Mouse (Mus musculus): Measurements from ENCODE around the gene S100a8. TPM values are rescaled to one million over a fixed set of nuclear protein-coding genes. Genes with fewer than 3 reads are reported as not detected.

Gene S100a8
- polyA plus RNA-seq, 1 experiment from 2014 or later: 5.3 TPM

DNA sequence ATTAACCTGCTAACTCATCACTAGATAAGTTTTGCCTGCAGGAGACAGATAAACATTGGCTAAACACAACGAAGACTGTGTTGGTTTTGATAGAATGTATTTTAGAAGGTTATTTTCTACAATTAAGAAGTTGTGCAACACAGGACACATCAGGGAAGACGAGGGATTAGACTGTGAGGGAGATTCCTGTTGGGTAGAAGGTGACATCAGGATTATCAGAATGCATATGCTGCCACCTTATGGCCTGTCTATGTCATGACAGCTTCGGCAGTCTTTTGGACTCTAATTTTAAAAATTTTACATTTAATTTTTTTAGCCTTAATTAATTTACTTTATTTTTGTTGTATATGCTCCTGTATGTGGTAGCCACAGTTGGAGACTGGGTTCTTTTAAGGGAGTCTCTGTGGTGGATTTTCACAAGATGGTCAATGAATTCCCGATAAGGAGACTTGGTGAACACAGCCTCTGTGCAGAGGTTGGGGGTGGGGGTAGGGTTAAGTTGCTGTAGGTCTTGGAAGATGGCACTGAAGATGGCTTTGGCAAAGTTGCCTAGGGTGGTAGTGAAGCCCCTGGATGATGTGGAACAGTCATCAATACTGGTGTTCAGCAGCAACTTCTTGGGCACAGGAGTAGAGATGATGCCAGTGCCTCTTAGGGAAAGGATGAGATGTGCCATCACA lies 39.9 kb downstream of the S100a8 start:
- Histone ChIP-seq H3K27me3 (ENCODE audit: control insufficient read depth, insufficient read depth, low read length) (no peaks in the 10 kb centered on the region), H3K36me3 (ENCODE audit: control insufficient read depth, insufficient read depth, low read length) (no peaks in the 10 kb centered on the region), H3K9ac (ENCODE audit: low read length) (no peak overlapping the region), H3K9me3 (ENCODE audit: control insufficient read depth, low read length) (no peaks in the 10 kb centered on the region), H3K4me3 (ENCODE audit: low read depth, low read length) (no peak overlapping the region), H3K4me2 (ENCODE audit: low read depth) (no peak overlapping the region), H3K27ac (ENCODE audit: low read depth, low read length) (no peak overlapping the region), H3K4me1 (ENCODE audit: control insufficient read depth, insufficient read depth, low read length) (no peaks in the 10 kb centered on the region)
- ATAC-seq (ENCODE audit: insufficient read depth, low FRiP score, low TSS enrichment) (0 out of 2 replicates have a peak, but pooled peaks have one; percentile 48), DNase-seq (ENCODE audit: low spot score) (peak; percentile 20)
- WGBS: 35% methylated on average over 4 of the region's 4 CpGs

DNA sequence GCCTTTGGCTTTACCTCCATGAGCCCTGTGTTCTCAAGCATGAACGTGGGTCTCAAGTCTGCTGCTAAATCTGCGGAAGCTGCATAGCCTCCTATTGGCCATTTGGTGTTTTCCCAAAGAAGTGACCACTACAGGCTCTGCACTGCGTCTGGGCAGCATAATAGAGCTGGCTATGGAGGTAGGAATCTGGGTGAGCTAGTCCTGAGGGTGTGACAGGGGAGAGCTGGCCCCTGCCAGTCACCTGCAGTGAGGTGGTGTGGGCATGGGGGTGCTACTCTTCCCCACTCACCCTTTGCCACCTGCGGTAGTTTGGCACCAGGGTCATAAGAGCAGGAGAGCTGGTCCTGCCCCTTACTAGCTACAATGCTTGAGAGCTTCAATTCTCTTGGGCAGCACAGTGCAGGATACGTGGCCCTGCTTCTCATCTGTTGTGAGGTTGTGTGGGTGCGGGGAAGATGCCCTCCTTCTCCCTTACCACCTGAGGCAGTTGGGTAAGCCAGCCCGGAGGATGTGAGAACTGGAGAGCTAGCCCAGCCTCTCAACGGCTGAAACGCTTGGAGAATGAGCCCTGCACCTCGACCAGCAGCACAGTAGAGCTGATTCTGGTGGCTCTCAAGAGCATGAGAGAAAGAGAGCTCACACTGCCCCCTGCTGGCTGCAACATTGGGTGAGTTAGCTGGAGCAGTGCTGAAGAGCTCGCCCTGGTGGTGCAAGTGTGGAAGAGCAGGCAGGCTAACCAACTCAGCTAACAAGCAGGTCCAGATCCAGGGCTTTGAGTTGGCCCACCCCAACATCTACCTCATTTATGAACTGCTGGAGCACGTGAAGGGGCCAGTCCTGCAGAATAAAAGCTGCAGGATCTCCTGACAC lies 41.0 kb downstream of the S100a8 start:
- no peak for ATAC-seq (ENCODE audit: insufficient read depth, low FRiP score, low TSS enrichment)
- Histone ChIP-seq H3K9me3 (ENCODE audit: control insufficient read depth, low read length) (no peaks in the 10 kb centered on the region), H3K4me3 (ENCODE audit: low read depth, low read length) (no peak overlapping the region), H3K27me3 (ENCODE audit: control insufficient read depth, insufficient read depth, low read length) (no peaks in the 10 kb centered on the region), H3K9ac (ENCODE audit: low read length) (no peak overlapping the region), H3K27ac (ENCODE audit: low read depth, low read length) (no peak overlapping the region), H3K4me2 (ENCODE audit: low read depth) (no peak overlapping the region), H3K36me3 (ENCODE audit: control insufficient read depth, insufficient read depth, low read length) (no peaks in the 10 kb centered on the region), H3K4me1 (ENCODE audit: control insufficient read depth, insufficient read depth, low read length) (no peaks in the 10 kb centered on the region)
- peak; percentile 83 for DNase-seq (ENCODE audit: low spot score)
- WGBS: 53% methylated on average over 12 of the region's 12 CpGs

Other genes with a start within 250 kb of the S100a8 start
- gene Ints3, start 235.4 kb upstream of the S100a8 start, polyA plus RNA-seq (2014; fragmentation: Nextera tagmentation; extraction: Ambion mirVana): 36.8 and 45.8 TPM in 2 replicates
- 3.1 and 3.5 TPM in 2 replicates for gene Npr1, start 203.1 kb upstream of the S100a8 start, polyA plus RNA-seq (2014; fragmentation: Nextera tagmentation; extraction: Ambion mirVana)
- 333 and 341 TPM in 2 replicates for gene Ilf2, start 192.9 kb upstream of the S100a8 start, polyA plus RNA-seq (2014; fragmentation: Nextera tagmentation; extraction: Ambion mirVana)
- 77.3 and 77.7 TPM in 2 replicates for gene Snapin, start 177.9 kb upstream of the S100a8 start, polyA plus RNA-seq (2014; fragmentation: Nextera tagmentation; extraction: Ambion mirVana)
- gene Chtop, start 159.5 kb upstream of the S100a8 start, polyA plus RNA-seq (2014; fragmentation: Nextera tagmentation; extraction: Ambion mirVana): 133 and 134 TPM in 2 replicates
- 4.6 and 8.4 TPM in 2 replicates for gene S100a1, start 154.6 kb upstream of the S100a8 start, polyA plus RNA-seq (2014; fragmentation: Nextera tagmentation; extraction: Ambion mirVana)
- gene S100a13, start 154.5 kb upstream of the S100a8 start, polyA plus RNA-seq (2014; fragmentation: Nextera tagmentation; extraction: Ambion mirVana): 11.2 and 12.7 TPM in 2 replicates
- gene S100a14, start 142.1 kb upstream of the S100a8 start, polyA plus RNA-seq (2014; fragmentation: Nextera tagmentation; extraction: Ambion mirVana): not detected in 2 replicates
- gene S100a16, start 131.7 kb upstream of the S100a8 start, polyA plus RNA-seq (2014; fragmentation: Nextera tagmentation; extraction: Ambion mirVana): 39.2 and 40.0 TPM in 2 replicates
- not detected in 2 replicates for gene S100a3, start 108.4 kb upstream of the S100a8 start, polyA plus RNA-seq (2014; fragmentation: Nextera tagmentation; extraction: Ambion mirVana)
- gene S100a2, start 78.7 kb upstream of the S100a8 start, polyA plus RNA-seq (2014; fragmentation: Nextera tagmentation; extraction: Ambion mirVana): not detected in 2 replicates
- not detected in 2 replicates for gene Gm42674, start 67.1 kb upstream of the S100a8 start, polyA plus RNA-seq (2014; fragmentation: Nextera tagmentation; extraction: Ambion mirVana)
- gene S100a4, start 65.2 kb upstream of the S100a8 start, polyA plus RNA-seq (2014; fragmentation: Nextera tagmentation; extraction: Ambion mirVana): 0.55 TPM in 1 of 2 replicates, not detected in the other
- not detected in 2 replicates for gene S100a5, start 60.5 kb upstream of the S100a8 start, polyA plus RNA-seq (2014; fragmentation: Nextera tagmentation; extraction: Ambion mirVana)
- gene S100a6, start 56.1 kb upstream of the S100a8 start, polyA plus RNA-seq (2014; fragmentation: Nextera tagmentation; extraction: Ambion mirVana): 7.3 and 8.2 TPM in 2 replicates
- not detected in 2 replicates for gene S100a7a, start 15.0 kb upstream of the S100a8 start, polyA plus RNA-seq (2014; fragmentation: Nextera tagmentation; extraction: Ambion mirVana)
- gene S100a9, start 26.7 kb downstream of the S100a8 start, polyA plus RNA-seq (2014; fragmentation: Nextera tagmentation; extraction: Ambion mirVana): 2.6 and 5.2 TPM in 2 replicates
- gene Pglyrp4, start 57.9 kb downstream of the S100a8 start, polyA plus RNA-seq (2014; fragmentation: Nextera tagmentation; extraction: Ambion mirVana): not detected in 2 replicates
- not detected in 2 replicates for gene Gm5849, start 108.9 kb downstream of the S100a8 start, polyA plus RNA-seq (2014; fragmentation: Nextera tagmentation; extraction: Ambion mirVana)